Mouse (Mus musculus) spleen, adult 2 months (tissue): ENCODE measurements around the gene Anapc7. TPM values are rescaled to one million over a fixed set of nuclear protein-coding genes. Genes with fewer than 3 reads are reported as not detected.

ENCODE experiments used
- DNase-seq, 2 experiments: peaks; one replicate each; pipeline versions ENCODE4 v3.0.0 to v3.0.0-alpha.2; 2012 to 2021; ENCODE audit warnings: low spot score in 2 of 2, low read depth in 1 of 2
- H3K27ac ChIP-seq: fragments of 200-500 bp; 2 replicates; pipeline ENCODE4 v1.5.1; 2012; ENCODE audit warnings: low read length, inconsistent platforms; ENCODE audit not compliant: insufficient read depth
- H3K27me3 ChIP-seq: fragments of 200-500 bp; 2 replicates; pipeline ENCODE4 v1.6.1; 2012; ENCODE audit warnings: mild to moderate bottlenecking, moderate library complexity, low read length, inconsistent platforms; ENCODE audit not compliant: control insufficient read depth, insufficient read depth
- H3K36me3 ChIP-seq: fragments of 200-500 bp; 2 replicates; pipeline ENCODE4 v1.6.1; 2012; ENCODE audit warnings: mild to moderate bottlenecking, low read length, inconsistent platforms; ENCODE audit not compliant: control insufficient read depth, insufficient read depth
- H3K4me1 ChIP-seq: fragments of 200-500 bp; 2 replicates; pipeline ENCODE4 v1.6.1; 2011; ENCODE audit warnings: inconsistent platforms; ENCODE audit not compliant: control insufficient read depth, insufficient read depth, insufficient read length
- H3K4me3 ChIP-seq: fragments of 200-500 bp; 2 replicates; pipeline ENCODE4 v1.5.1; 2011; ENCODE audit warnings: mild to moderate bottlenecking, inconsistent platforms; ENCODE audit not compliant: insufficient read depth, insufficient read length; ENCODE audit errors: extremely low read depth
- CTCF ChIP-seq: fragments of 200-500 bp; IDR thresholded peaks from 2 replicates; pipeline ENCODE4 v1.5.1; 2011; ENCODE audit warnings: mild to moderate bottlenecking, inconsistent platforms; ENCODE audit not compliant: insufficient read depth, insufficient read length, insufficient replicate concordance; ENCODE audit errors: extremely low read depth
- POLR2A ChIP-seq: fragments of 200-500 bp; IDR thresholded peaks from 2 replicates; pipeline ENCODE4 v1.6.1; 2011; ENCODE audit warnings: low read depth, low read length, inconsistent platforms
- WGBS: fragments of 180-500 bp; shearing (Covaris S2); methylation state at CpG from one replicate; pipeline ENCODE4 v1.1.7; 2018; 5-methylcytosine and 5-hydroxymethylcytosine counted together
- polyA plus RNA-seq: library from polyadenylated mRNA; depleted of rRNA; stranded (reverse); fragments of >200 nt; gene quantifications from 2 replicates; pipeline ENCODE4 v1.2.3, GENCODE M21; 2012

The Anapc7 gene
- polyA plus RNA-seq, 1 experiment = 18.0 TPM

GRCm38 (mm10) chr5:122390006-122390405 lies 31.5 kb upstream of the Anapc7 start:
- WGBS = 94% methylated on average over 5 of the region's 5 CpGs
- no peak overlapping the region for H3K4me3 ChIP-seq

GRCm38 (mm10) chr5:122390671-122391070 lies 30.8 kb upstream of the Anapc7 start:
- DNase-seq = no peak
- Histone ChIP-seq H3K4me1 (no peaks in the 10 kb centered on the region; the same call in 1 of the 2 replicates), H3K4me3 (no peak overlapping the region), H3K27ac (no peak overlapping the region), H3K36me3 (no peaks in the 10 kb centered on the region), H3K27me3 (no peaks in the 10 kb centered on the region)
- TF ChIP-seq POLR2A (no peak), CTCF (no peak)

More at GRCm38 (mm10) chr5:122390006-122390405, 31.5 kb upstream of the Anapc7 start:
- H3K27me3 ChIP-seq = no peaks in the 10 kb centered on the region
- no peak overlapping the region for H3K27ac ChIP-seq
- TF ChIP-seq POLR2A = no peak
- TF ChIP-seq CTCF = no peak
- no peaks in the 10 kb centered on the region; the same call in 1 of the 2 replicates for H3K4me1 ChIP-seq
- no peak for DNase-seq
- no peaks in the 10 kb centered on the region for H3K36me3 ChIP-seq

- Histone ChIP-seq H3K4me3 (no peak overlapping the region), H3K27me3 (no peaks in the 10 kb centered on the region), H3K4me1 (no peaks in the 10 kb centered on the region; the same call in 1 of the 2 replicates), H3K36me3 (no peaks in the 10 kb centered on the region), H3K27ac (no peak overlapping the region)
- TF ChIP-seq POLR2A (no peak), CTCF (no peak)
- DNase-seq = no peak
- 50% methylated on average over 15 of the region's 16 CpGs for WGBS
Observed at GRCm38 (mm10) chr5:122391178-122391785, 30.2 kb upstream of the Anapc7 start.

GRCm38 (mm10) chr5:122391786-122392180 lies 29.7 kb upstream of the Anapc7 start, which contains the start of gene Arpc3:
Gene Arpc3 (plus strand): TSS chr5:122391878.
- WGBS = under 1% methylated on average over 39 of the region's 39 CpGs

GRCm38 (mm10) chr5:122392227-122393004 lies 29.1 kb upstream of the Anapc7 start:
- peak overlapping the region; percentile 81 for H3K4me3 ChIP-seq
- TF ChIP-seq CTCF (no peak), POLR2A (no peak)
- H3K27ac ChIP-seq = peak overlapping the region; percentile 92
- peaks cover 10% of the 10 kb centered on the region for H3K4me1 ChIP-seq
- H3K36me3 ChIP-seq = peaks cover 6% of the 10 kb centered on the region
- DNase-seq = peak; percentile 17 to 22
- WGBS = 2% methylated on average over 19 of the region's 19 CpGs
- no peaks in the 10 kb centered on the region for H3K27me3 ChIP-seq

More at GRCm38 (mm10) chr5:122391786-122392180, 29.7 kb upstream of the Anapc7 start, which contains the start of gene Arpc3:
- H3K4me1 ChIP-seq = peaks cover 4% of the 10 kb centered on the region
- H3K27me3 ChIP-seq = no peaks in the 10 kb centered on the region
- peak; percentile 64 for TF ChIP-seq POLR2A
- TF ChIP-seq CTCF = peak; percentile 94
- peak within 1 kb of the TSS; percentile 81 for H3K4me3 ChIP-seq
- H3K27ac ChIP-seq = peak within 1 kb of the TSS; percentile 92
- H3K36me3 ChIP-seq = peaks cover 2% of the 10 kb centered on the region; the same call in 1 of the 2 replicates
- peak; percentile 86 to 88 for DNase-seq

GRCm38 (mm10) chr5:122393887-122394286 lies 27.6 kb upstream of the Anapc7 start:
- no peaks in the 10 kb centered on the region for H3K27me3 ChIP-seq
- peaks cover 13% of the 10 kb centered on the region for H3K4me1 ChIP-seq
- H3K27ac ChIP-seq = no peak overlapping the region
- 47% methylated on average over 2 of the region's 2 CpGs for WGBS
- peak; percentile 61 to 75 for DNase-seq
- H3K4me3 ChIP-seq = no peak overlapping the region
- peaks cover 7% of the 10 kb centered on the region for H3K36me3 ChIP-seq
- TF ChIP-seq CTCF = peak; percentile 65; the same call in 1 of the 2 replicates
- no peak for TF ChIP-seq POLR2A

- Histone ChIP-seq H3K27ac (peak overlapping the region; percentile 50; the same call in 1 of the 2 replicates), H3K4me3 (no peak overlapping the region), H3K4me1 (peaks cover 13% of the 10 kb centered on the region), H3K36me3 (peaks cover 14% of the 10 kb centered on the region), H3K27me3 (no peaks in the 10 kb centered on the region)
- WGBS = 19% methylated on average over 10 of the region's 10 CpGs
- peak in 1 of 2 experiments; percentile 30 for DNase-seq
- TF ChIP-seq CTCF (no peak), POLR2A (no peak)
Observed at GRCm38 (mm10) chr5:122396791-122397190, 24.7 kb upstream of the Anapc7 start.
